Mouse (Mus musculus) thymus, adult 2 months (tissue): ENCODE data around the gene Dcaf11.

Source experiments
- CTCF ChIP-seq: fragments of 200-500 bp; IDR thresholded peaks from 2 replicates; pipeline ENCODE4 v1.5.1; 2012; ENCODE audit warnings: mild to moderate bottlenecking, control low read depth, low read length, moderate library complexity, borderline replicate concordance; ENCODE audit not compliant: control insufficient read depth, poor library complexity, insufficient read depth; ENCODE audit errors: extremely low read depth
- POLR2A ChIP-seq: fragments of 200-500 bp; IDR thresholded peaks from 2 replicates; pipeline ENCODE4 v1.6.1; 2012; ENCODE audit warnings: mild to moderate bottlenecking, low read length, control low read depth, moderate library complexity; ENCODE audit not compliant: control insufficient read depth, poor library complexity, insufficient read depth; ENCODE audit errors: extremely low read depth

DNA sequence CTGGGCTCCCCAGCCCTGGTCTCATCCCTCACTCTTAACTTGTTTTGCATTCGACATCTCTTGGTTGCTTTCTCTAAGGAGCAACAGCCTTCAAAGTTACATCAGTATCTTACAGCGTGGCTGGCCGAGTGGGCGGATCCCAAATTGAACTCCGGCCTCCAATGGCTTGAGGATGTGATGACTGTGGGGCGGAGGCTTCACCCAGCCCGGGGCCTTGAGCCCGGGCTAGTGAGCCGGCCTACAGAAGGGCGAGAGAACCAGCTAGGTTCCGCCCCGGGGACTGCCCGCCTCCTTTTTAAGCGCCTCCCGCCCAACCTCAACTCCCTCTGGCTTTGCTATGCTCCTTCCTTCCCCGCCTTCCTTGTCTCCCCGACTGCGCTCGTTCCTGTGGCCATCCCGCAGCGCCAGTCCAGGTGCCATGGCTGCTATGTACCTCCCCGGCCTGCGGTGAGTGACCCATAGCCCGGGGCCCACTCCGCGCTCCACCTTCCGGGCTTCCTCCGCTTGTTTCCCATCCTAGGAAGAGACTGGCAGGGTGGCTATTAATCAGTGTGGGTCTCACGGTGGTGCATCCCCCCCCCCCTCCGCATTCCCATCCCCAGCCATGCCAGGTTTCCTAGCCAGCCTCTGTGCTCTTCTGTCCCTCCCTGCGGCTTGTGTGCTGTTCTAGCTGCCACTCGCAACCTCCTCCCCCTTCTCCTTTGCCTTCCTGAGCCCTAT is 19.6 kb upstream of the Dcaf11 start, which contains the start of gene Pck2:
- TF ChIP-seq CTCF = no peak
- no peak for TF ChIP-seq POLR2A
